Mouse (Mus musculus): ENCODE measurements around the gene Gpr37.

The Gpr37 gene

GRCm38 (mm10) chr6:25690629-25691028 is at the start of gene Gpr37:
TSS of gene Gpr37 (minus strand) at chr6:25690729.
- DNase-seq (ENCODE audit: low spot score in 2 of 2) = no peak

GRCm38 (mm10) chr6:25736533-25736932 is 46.0 kb upstream of the Gpr37 start:
- DNase-seq (ENCODE audit: low spot score in 2 of 2) = no peak

GRCm38 (mm10) chr6:25726560-25726959 is 36.0 kb upstream of the Gpr37 start:
- DNase-seq (ENCODE audit: low spot score in 2 of 2) = peak in 1 of 2 experiments; percentile 20

- no peak for DNase-seq (ENCODE audit: low spot score in 2 of 2)
These were observed 20.1 kb upstream of the Gpr37 start for GRCm38 (mm10) chr6:25710601-25711000.

- peak; percentile 67 to 76 for DNase-seq (ENCODE audit: low spot score in 2 of 2)
These were observed 18.8 kb upstream of the Gpr37 start for GRCm38 (mm10) chr6:25709250-25709895.

- no peak for DNase-seq (ENCODE audit: low spot score in 2 of 2)
These were observed 9.4 kb upstream of the Gpr37 start for GRCm38 (mm10) chr6:25699956-25700355.

- DNase-seq (ENCODE audit: low spot score in 2 of 2) = peak; percentile 57 to 62
These were observed 284 bp downstream of the Gpr37 start for GRCm38 (mm10) chr6:25690284-25690605.

- peak; percentile 57 to 60 for DNase-seq (ENCODE audit: low spot score in 2 of 2)
These were observed 827 bp downstream of the Gpr37 start for GRCm38 (mm10) chr6:25689520-25690283.

GRCm38 (mm10) chr6:25688927-25689519 is 1.5 kb downstream of the Gpr37 start:
- peak; percentile 32 to 33 for DNase-seq (ENCODE audit: low spot score in 2 of 2)

GRCm38 (mm10) chr6:25686760-25687200 is 3.7 kb downstream of the Gpr37 start:
- DNase-seq (ENCODE audit: low spot score in 2 of 2) = peak; percentile 70 to 75

GRCm38 (mm10) chr6:25684391-25684790 is 6.1 kb downstream of the Gpr37 start:
- DNase-seq (ENCODE audit: low spot score in 2 of 2) = no peak

GRCm38 (mm10) chr6:25675111-25675510 is 15.4 kb downstream of the Gpr37 start:
- DNase-seq (ENCODE audit: low spot score in 2 of 2) = no peak

GRCm38 (mm10) chr6:25673801-25674200 is 16.7 kb downstream of the Gpr37 start:
- no peak for DNase-seq (ENCODE audit: low spot score in 2 of 2)

- DNase-seq (ENCODE audit: low spot score in 2 of 2) = no peak
These were observed 20.4 kb downstream of the Gpr37 start for GRCm38 (mm10) chr6:25670150-25670549.

- DNase-seq (ENCODE audit: low spot score in 2 of 2) = no peak
These were observed 26.6 kb downstream of the Gpr37 start for GRCm38 (mm10) chr6:25663942-25664341.

GRCm38 (mm10) chr6:25659924-25660675 is 30.4 kb downstream of the Gpr37 start:
- no peak for DNase-seq (ENCODE audit: low spot score in 2 of 2)

All from right cerebral cortex, postnatal 10 days (tissue).